Mouse (Mus musculus) hindbrain, postnatal 0 days (tissue): ENCODE measurements around the gene Upk3b. TPM values are rescaled to one million over a fixed set of nuclear protein-coding genes. Genes with fewer than 3 reads are reported as not detected.

ENCODE experiments used
- ATAC-seq: fragments of 200-750 bp; cut with Nextera tagmentation; 2 replicates; pipeline ENCODE4 v1.8.0; 2017; ENCODE audit warnings: mild to moderate bottlenecking, moderate TSS enrichment, moderate library complexity
- DNase-seq: peaks from one replicate; pipeline ENCODE4 v3.0.0-alpha.2; 2015; ENCODE audit warnings: low spot score
- H3K27ac ChIP-seq: fragments of 300-500 bp; sonication (generic); 2 replicates; pipeline ENCODE4 v1.5.1; 2014; ENCODE audit warnings: mild to moderate bottlenecking
- H3K27me3 ChIP-seq: fragments of 300-500 bp; sonication (generic); 2 replicates; pipeline ENCODE4 v1.6.1; 2014; ENCODE audit warnings: low read length, mixed read lengths; ENCODE audit not compliant: insufficient read depth
- H3K36me3 ChIP-seq: fragments of 300-500 bp; sonication (generic); 2 replicates; pipeline ENCODE4 v1.6.1; 2014; ENCODE audit warnings: low read length, mixed read lengths; ENCODE audit not compliant: insufficient read depth
- H3K4me1 ChIP-seq: fragments of 300-500 bp; sonication (generic); 2 replicates; pipeline ENCODE4 v1.6.1; 2014; ENCODE audit warnings: antibody characterized with exemption, low read length, mixed read lengths; ENCODE audit not compliant: insufficient read depth
- H3K4me2 ChIP-seq: fragments of 300-500 bp; sonication (generic); 2 replicates; pipeline ENCODE4 v1.6.1; 2014; ENCODE audit warnings: low read depth, mild to moderate bottlenecking, low read length, moderate library complexity, mixed read lengths
- H3K4me3 ChIP-seq: fragments of 300-500 bp; sonication (generic); 2 replicates; pipeline ENCODE4 v1.5.1; 2014; ENCODE audit warnings: low read length
- H3K9ac ChIP-seq: fragments of 300-500 bp; sonication (generic); replicated peaks from 2 replicates; pipeline ENCODE4 v1.6.1; 2014; ENCODE audit warnings: mild to moderate bottlenecking, low read length, moderate library complexity, mixed read lengths
- H3K9me3 ChIP-seq: fragments of 300-500 bp; sonication (generic); 2 replicates; pipeline ENCODE4 v1.6.1; 2016; ENCODE audit warnings: low read length, mixed read lengths
- CTCF ChIP-seq: IDR thresholded peaks from 2 replicates; pipeline ENCODE4 v1.5.1; 2016; ENCODE audit warnings: antibody characterized with exemption, control low read depth, low read depth
- WGBS: fragments of 180-500 bp; shearing (Covaris S2); extraction: QIAGEN DNeasy Blood & Tissue Kit; methylation state at CpG from one replicate; pipeline ENCODE4 v1.1.7; 2014; 5-methylcytosine and 5-hydroxymethylcytosine counted together
- polyA plus RNA-seq: library from polyadenylated mRNA; unstranded; fragments of >200 nt; fragmentation: Nextera tagmentation; extraction: Ambion mirVana; gene quantifications from 2 replicates; pipeline ENCODE4 v1.2.1, GENCODE M21; 2015
- total RNA-seq: library from RNA; depleted of rRNA; stranded (reverse); fragments of >200 nt; gene quantifications from 2 replicates; pipeline ENCODE4 v1.2.3, GENCODE M21; 2014

Upk3b gene
- total and polyA plus RNA-seq, 2 experiments from 2014 or later, result not detected

DNA sequence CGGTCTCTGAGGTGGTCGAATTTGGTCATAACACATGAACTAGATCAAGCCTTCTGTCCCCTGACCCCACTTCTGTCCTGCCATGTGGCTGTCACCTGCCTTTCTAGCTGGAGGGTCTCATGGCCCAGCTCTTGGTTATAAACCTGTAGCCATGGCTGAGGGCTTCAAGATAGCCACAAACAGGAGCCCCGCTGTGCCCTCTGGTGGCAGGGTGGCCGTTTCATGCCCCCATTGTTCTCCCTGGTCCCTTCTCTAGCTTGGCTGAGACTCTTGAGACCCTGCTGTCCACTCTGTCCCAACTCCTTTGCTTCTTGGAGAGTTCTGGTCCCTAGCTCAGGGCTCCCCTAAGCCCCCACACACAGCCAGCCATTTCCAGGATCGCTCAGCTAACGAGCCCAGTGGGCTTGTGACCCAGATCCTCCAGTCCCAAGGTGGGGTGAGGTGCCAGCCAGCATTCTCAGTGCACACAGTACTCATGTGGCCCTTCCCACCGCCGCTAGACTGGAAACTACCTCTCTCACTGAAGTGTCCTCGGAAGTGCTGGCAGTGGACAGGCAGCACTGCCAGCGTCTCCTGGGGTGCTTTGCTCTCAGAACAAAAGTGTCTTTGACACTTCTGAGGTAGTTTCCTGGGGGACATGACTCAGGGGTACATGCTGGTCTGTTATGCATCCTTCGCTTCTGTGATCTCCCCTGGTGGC is 10.5 kb upstream of the Upk3b start:
- H3K27me3 ChIP-seq, result no peaks in the 10 kb centered on the region
- ATAC-seq (no peak), DNase-seq (no peak)
- H3K9me3 ChIP-seq, result no peaks in the 10 kb centered on the region
- H3K27ac ChIP-seq, result no peak overlapping the region
- H3K4me1 ChIP-seq, result no peaks in the 10 kb centered on the region
- H3K9ac ChIP-seq, result no peak overlapping the region
- H3K36me3 ChIP-seq, result peaks cover 59% of the 10 kb centered on the region
- H3K4me2 ChIP-seq, result no peak overlapping the region
- H3K4me3 ChIP-seq, result no peak overlapping the region
- 71% methylated on average over 11 of the region's 11 CpGs for WGBS
- no peak for TF ChIP-seq CTCF

DNA sequence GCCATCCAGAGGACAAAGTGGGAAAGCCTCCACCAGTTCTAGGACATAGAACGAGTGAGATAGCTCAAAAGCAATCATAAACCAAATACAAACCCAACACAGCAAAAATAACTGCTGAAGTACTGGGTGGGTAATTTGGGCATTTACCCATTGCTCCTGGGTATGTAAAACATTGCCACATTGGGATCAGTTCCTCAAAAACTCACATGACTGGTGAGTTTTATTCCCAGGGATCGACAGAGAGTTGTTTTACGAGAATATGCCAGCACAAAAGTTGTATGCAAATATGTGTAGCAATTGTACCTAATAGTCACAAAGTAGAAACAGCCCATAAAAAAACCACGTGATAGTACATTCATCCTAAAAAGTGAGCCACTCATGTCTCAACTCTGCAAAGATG is 3.4 kb upstream of the Upk3b start:
- H3K36me3 ChIP-seq, result peaks cover 28% of the 10 kb centered on the region
- DNase-seq, result no peak
- no peaks in the 10 kb centered on the region for H3K9me3 ChIP-seq
- H3K4me2 ChIP-seq, result no peak overlapping the region
- TF ChIP-seq CTCF, result no peak
- no peak overlapping the region for H3K27ac ChIP-seq
- H3K4me3 ChIP-seq, result no peak overlapping the region
- no peak overlapping the region for H3K9ac ChIP-seq
- no peak for ATAC-seq
- no peaks in the 10 kb centered on the region for H3K27me3 ChIP-seq
- 84% methylated on average over 4 of the region's 4 CpGs for WGBS
- no peaks in the 10 kb centered on the region for H3K4me1 ChIP-seq

DNA sequence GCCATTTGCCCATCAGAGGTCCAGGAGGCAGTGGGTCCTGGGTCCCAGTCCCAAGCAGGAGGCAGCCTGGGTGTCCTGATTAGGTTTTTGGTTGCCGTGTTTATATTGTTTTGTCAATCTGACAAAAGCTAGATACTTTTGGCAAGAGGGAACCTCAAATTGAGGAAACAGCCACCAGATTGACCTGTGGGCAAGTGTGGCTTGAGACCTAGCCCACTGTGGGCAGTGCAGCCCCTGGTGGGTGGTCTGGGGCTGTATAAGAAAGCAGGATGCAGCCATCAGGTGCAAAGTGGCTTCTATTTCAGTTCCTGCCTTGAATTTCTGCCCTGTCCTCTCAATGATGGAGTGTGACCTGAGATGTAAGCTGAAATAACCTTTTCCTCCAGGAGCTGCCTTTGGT is 3.0 kb upstream of the Upk3b start:
- ATAC-seq, result no peak
- TF ChIP-seq CTCF, result no peak
- WGBS, result 74% methylated on average over 1 of the region's 1 CpGs

DNA sequence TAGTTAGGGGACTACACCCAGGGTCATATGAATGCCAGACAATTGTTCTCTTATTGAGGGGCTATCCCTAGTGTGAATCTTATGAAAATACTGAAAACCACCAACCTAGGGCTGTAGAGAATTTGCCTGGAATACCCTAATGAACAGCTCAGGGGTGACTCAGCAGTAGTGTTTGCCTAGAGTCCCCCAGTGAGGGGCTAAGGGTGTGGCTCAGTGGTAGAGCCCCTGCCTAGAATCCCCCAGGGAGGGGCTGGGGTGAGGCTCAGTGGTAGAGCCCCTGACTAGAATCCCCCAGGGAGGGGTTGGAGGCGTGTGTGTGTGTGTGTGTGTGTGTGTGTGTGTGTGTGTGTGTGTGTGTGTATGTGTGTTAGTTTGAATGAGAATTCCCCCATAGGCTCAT is 1.6 kb upstream of the Upk3b start:
- peaks cover 11% of the 10 kb centered on the region; the same call in 1 of the 2 replicates for H3K36me3 ChIP-seq
- no peak overlapping the region for H3K4me2 ChIP-seq
- H3K27me3 ChIP-seq, result no peaks in the 10 kb centered on the region
- ATAC-seq (no peak), DNase-seq (no peak)
- WGBS, result 86% methylated on average over 1 of the region's 1 CpGs
- no peak overlapping the region for H3K4me3 ChIP-seq
- H3K4me1 ChIP-seq, result no peaks in the 10 kb centered on the region
- H3K27ac ChIP-seq, result no peak overlapping the region
- no peak overlapping the region for H3K9ac ChIP-seq
- TF ChIP-seq CTCF, result no peak
- no peaks in the 10 kb centered on the region for H3K9me3 ChIP-seq

More for the DNA sequence above, 3.0 kb upstream of the Upk3b start:
- Histone ChIP-seq H3K4me2 (no peak overlapping the region), H3K27ac (no peak overlapping the region), H3K4me3 (no peak overlapping the region), H3K27me3 (no peaks in the 10 kb centered on the region), H3K36me3 (peaks cover 24% of the 10 kb centered on the region), H3K9ac (no peak overlapping the region), H3K4me1 (no peaks in the 10 kb centered on the region), H3K9me3 (no peaks in the 10 kb centered on the region)
- DNase-seq, result no peak

DNA sequence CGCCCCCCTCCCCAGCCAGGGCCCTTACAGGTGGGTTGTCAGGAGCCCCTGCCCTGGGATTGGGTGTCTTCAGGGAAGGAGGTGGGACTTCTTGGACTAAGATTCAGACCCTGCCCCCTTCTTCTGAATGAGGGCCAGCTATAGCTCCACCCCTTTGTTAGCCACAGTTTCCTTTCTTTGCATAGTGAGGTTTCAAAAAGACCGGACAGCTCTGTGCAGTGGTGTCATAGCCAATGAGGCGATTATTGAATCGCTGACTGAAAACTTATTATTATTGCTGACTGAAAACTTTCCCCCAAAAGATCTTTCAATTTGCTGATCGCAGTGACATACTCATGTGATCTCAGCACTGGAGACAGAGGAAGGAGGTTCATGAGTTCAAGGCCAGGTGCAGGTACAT is 1.9 kb downstream of the Upk3b start:
- TF ChIP-seq CTCF, result no peak
- H3K27me3 ChIP-seq, result no peaks in the 10 kb centered on the region
- ATAC-seq (no peak), DNase-seq (no peak)
- WGBS, result 42% methylated on average over 5 of the region's 5 CpGs
- H3K9me3 ChIP-seq, result no peaks in the 10 kb centered on the region
- H3K27ac ChIP-seq, result no peak overlapping the region
- no peak overlapping the region for H3K9ac ChIP-seq
- H3K4me1 ChIP-seq, result no peaks in the 10 kb centered on the region
- H3K4me3 ChIP-seq, result no peak overlapping the region
- no peaks in the 10 kb centered on the region for H3K36me3 ChIP-seq
- H3K4me2 ChIP-seq, result no peak overlapping the region

DNA sequence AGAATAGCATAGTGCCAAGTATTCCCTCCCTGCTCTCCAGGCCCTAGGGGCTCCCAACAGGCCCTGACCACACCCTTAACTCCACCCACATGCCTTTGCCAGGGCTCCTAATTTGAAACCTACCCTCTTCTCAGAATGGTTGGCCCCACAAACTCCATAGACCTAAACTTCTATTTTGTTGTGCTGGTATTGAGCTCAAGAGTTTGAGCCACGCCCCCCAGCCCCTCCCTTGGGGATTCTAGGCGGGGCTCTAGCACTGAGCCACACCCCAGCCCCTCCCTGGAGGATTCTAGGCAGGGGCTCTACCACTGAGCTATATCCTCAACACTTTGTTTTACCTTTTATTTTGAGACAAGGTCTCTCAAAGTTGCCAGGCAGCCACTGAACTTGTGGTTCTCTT is 3.0 kb downstream of the Upk3b start:
- Histone ChIP-seq H3K9me3 (no peaks in the 10 kb centered on the region), H3K9ac (no peak overlapping the region), H3K27me3 (no peaks in the 10 kb centered on the region), H3K27ac (no peak overlapping the region), H3K36me3 (no peaks in the 10 kb centered on the region), H3K4me1 (no peaks in the 10 kb centered on the region), H3K4me2 (no peak overlapping the region), H3K4me3 (no peak overlapping the region)
- no peak for TF ChIP-seq CTCF
- DNase-seq (no peak), ATAC-seq (no peak)
- WGBS, result 33% methylated on average over 2 of the region's 2 CpGs

DNA sequence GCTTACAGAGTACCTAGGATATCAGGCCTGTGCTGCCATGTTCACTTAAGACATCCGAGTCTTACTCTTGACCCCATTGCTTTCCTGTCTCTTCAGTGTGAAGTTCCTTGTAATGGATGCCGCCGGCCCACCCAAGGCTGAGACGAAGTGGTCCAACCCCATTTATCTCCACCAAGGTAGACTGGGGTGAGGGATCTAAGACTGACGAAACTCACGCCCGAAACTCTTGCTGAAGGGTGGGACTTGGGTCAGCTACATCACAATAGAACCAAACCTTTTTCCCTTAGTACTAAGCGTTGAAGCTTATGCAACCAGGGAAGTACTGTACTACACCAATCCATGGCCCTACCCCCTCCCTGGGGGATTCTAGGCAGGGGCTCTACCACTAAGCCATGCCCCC is 3.4 kb downstream of the Upk3b start:
- Histone ChIP-seq H3K27ac (no peak overlapping the region), H3K9me3 (no peaks in the 10 kb centered on the region), H3K4me2 (no peak overlapping the region), H3K9ac (no peak overlapping the region), H3K4me3 (no peak overlapping the region), H3K4me1 (no peaks in the 10 kb centered on the region), H3K36me3 (no peaks in the 10 kb centered on the region), H3K27me3 (no peaks in the 10 kb centered on the region)
- no peak for TF ChIP-seq CTCF
- WGBS, result 94% methylated on average over 8 of the region's 8 CpGs
- ATAC-seq (no peak), DNase-seq (no peak)
